Mouse (Mus musculus): ENCODE data around the gene Cx3cr1.

- TF ChIP-seq TAL1 (IDR thresholded peaks at IDR 0.05; ENCODE audit: low read length) = no peak
- no peak for TF ChIP-seq GATA1 (IDR thresholded peaks at IDR 0.05; ENCODE audit: low read length)
Observed at GRCm38 (mm10) chr9:120007833-120008232, 61.8 kb downstream of the Cx3cr1 start.
